Mouse (Mus musculus): ENCODE data around the gene Ubc.

DNA sequence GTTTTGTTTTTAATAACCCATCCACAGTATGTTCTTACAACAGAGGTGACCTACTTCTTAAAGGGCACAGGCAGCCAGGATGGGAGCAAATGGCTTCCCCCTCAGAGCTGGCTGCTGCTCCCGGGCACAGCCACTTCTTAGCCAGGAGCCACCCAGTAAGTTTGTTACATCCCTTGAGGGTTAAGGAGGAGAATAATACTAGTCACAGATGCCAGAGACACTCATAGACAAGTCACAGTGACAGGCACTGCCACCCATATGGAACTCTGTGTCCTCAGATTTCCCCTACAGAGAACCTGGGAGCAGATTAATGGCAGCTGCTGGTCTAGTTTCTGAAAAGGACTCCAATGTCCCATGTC lies 2.6 kb upstream of the Ubc start:
- TF ChIP-seq CTCF (IDR thresholded peaks at IDR 0.05; ENCODE audit: low read depth, low read length), result no peak
- TF ChIP-seq POLR2A (IDR thresholded peaks at IDR 0.05; ENCODE audit: extremely low read depth, insufficient read depth, low read length), result no peak

All from liver, adult 2 months (tissue).